Mouse (Mus musculus) spleen, postnatal 4 days (tissue): ENCODE data around the gene Tagln2.

Experiments used
- DNase-seq, 2 experiments: peaks; one replicate each; pipeline ENCODE4 v3.0.0; 2022; ENCODE audit warnings: low spot score in 2 of 2

Gene Tagln2

DNA sequence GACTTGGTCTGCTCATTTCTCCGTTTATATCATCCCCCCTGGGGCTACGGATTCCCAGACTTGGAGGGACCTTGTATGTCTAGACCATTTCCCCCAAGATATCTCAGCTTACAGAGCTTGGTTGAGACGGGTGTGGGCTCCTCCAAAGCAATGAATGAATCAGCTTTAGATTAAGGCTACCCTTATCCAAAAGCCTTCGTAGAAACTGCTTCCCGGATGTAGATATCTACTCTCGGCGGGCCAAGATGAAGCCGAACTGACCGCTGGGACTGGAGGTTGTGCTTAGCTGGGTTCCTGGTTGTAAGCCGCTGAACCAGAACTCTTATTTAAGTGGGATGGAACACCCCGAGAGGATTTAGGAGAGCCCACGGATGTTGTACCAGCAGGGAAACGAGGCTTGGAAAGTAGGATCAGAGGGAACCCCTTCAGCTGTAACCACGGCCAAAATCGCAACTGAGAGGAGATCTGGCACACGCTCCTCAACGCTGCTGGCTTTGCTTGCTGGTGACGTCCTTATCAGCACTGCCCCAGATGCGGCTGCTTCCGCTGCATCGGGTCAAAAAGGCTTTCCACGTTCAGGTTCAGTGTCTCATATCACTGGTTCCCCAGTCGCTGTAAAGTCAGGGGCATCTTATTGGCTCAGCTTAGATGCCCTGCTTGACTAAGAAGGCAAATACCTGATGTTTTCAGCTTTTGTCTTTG lies 26.7 kb downstream of the Tagln2 start:
- DNase-seq, result no peak

DNA sequence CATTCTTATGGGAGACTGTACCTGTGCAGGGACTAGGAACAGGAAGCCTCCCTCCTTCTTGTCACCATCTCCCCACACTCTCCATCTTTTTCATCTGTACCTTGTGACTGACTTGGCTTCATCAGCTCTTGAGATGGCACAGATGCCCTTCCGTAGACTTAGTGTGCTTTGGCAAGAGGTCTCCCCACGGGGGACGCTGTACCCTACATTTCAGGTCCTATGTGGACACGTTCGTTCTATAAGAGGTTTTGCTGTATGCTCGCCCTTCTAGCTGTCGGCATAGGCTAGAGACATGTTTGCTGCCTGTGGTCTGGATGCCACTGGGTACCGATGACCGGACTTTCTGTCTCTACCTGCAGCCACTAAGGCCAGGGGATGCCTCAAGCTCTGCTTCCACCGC lies 27.6 kb downstream of the Tagln2 start:
- DNase-seq, result no peak

DNA sequence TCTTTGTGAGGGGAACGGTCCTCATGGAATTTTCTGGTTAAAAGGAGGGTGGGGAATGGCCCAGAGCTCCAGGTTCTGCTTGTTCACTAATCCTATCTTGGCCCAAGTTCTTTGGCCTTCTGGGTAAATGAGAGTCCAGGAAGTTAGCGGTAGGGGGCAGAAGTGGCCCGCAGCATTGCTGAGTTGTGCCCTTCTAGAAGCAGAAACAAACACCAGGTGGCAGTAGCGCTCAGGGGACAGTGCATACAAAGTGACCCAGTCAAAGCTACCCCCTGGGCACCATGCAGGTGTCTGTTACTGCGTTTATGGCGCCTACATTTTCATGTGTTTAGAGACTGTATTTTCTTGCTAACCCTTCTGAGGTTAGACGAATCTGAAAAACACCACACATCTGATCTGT lies 28.9 kb downstream of the Tagln2 start:
- peak; percentile 85 to 92 for DNase-seq

DNA sequence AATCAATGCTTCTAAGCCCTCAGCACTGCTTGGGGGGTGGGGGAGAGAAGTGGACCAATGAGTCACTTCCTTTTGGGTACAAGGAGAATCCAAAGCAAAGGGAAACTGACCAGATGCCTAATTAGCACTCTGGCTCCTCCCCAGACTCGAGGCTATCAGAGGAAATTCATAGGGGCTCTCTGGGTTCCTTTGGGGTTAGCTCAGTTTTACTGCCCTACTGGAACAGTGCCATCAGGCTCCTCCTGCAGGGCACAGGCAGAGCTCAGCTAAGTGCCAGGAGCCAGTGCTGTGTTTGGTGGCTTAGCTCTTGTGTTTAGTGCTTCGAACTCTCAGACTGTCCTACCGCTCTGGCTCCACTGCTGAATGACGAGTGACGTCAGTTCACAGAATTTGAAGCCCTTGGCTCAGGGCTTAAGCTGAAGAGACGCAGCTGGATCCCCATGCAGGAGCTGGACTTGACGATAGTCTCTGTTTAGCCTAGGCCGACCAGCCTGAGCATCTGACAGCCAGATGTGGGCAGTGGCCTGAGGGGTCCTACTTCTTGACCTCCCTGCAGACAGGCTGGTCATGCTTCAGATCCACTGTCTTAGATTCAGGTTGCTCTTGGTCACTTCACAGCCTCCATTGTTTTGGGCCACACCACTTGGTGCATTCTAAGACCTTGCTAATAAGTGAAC lies 30.8 kb downstream of the Tagln2 start:
- DNase-seq, result no peak

DNA sequence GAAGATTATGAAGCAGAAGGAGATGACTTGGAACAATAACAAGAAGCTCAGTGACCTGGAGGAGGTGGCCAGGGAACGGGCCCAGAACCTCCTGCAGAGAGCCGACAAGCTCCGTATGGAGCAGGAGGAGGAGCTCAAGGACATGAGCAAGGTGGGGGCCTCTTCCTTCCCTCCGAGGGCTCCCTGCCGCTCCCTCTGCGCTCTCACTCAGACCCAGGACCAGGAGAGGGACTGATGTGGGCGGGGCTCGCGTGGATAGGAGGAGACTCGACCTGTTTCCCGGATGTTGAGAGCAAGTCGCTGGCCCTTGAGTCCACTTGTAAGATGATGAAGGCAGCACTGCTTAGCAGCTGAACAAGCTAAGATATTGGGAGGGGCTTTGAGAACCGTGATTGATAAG lies 32.7 kb downstream of the Tagln2 start:
- DNase-seq, result no peak

DNA sequence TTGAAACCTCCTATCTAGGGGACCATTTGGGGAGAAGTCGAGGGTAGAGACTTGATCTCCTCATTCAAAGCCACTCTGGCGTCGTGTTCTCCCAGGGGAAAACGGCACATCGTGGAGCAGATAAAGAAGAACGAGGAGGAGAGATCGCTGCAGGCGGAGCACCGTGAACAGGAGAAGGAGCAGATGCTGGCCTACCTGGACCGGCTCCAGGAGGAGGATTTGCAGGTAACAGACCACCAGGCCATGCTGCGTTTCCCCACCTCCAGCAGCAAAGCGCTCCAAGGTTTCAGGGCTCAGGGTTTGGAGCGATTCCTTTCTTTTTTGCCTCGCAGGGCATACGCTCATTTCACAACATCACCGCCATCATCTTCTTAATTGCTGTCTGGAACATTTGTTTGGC lies 35.3 kb downstream of the Tagln2 start:
- no peak for DNase-seq

DNA sequence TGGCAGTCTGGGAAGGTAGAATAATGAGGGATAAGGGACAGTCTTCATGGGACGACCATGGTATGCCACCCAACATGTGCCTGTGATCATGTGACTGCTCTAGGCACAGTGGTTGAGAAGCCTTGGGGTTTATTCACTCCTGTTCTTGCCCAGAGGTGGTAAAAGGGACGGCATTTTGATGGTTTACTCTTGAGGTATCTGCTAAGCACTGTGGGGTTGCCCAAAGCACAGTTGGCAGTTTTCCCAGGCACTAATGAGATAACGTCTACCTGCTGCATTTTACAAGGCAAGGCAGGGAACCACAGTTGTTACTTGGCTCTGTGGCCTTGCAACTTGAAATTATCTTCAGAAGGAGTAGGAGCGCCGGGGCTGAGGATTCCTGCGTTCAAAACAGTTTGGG lies 40.0 kb downstream of the Tagln2 start:
- no peak for DNase-seq

DNA sequence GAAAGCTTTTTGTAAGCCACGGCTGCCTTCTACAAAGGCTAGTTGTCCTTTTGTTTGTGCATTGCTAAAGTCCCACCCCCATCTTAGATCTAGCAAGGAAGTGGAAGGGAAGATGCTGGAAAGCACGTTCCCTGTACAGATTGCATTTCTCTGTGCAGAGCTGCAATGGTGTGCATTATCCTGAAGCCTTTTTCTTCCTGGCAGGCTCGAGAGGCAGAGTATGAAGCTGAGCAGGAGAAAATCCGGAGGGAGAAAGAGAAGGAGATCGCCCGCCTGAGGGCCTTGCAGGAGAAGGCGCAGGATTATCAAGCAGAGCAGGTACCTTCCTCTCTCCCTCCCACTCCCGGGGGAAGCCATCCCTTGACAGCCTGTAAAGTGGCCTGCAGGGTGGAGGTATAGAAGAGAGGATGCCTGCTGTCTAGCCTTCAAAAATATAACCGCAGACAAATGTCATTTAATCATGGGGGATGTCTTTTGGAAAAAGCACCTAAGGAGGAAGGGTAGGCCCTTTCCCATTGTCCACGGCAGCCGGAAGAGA lies 40.5 kb downstream of the Tagln2 start:
- DNase-seq, result no peak

DNA sequence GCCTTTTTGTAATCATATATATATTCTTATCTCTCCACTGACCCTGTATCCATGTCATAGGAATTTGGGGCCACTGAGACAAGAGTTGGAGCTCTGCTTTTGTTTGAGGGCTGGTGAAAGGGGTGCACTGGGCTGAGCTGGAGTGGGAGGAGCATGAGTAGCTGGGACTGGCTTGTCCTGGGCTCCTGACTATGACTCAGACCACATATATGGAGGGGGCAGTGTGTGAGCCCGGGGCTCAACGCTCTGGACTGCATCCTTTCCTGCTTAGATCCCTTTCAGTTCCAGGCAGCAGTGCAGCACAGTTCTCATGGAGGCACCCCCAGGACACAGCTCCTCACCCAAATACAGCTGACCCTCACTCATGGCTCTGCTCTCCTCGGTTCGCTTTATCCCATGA lies 46.2 kb downstream of the Tagln2 start:
- no peak for DNase-seq

DNA sequence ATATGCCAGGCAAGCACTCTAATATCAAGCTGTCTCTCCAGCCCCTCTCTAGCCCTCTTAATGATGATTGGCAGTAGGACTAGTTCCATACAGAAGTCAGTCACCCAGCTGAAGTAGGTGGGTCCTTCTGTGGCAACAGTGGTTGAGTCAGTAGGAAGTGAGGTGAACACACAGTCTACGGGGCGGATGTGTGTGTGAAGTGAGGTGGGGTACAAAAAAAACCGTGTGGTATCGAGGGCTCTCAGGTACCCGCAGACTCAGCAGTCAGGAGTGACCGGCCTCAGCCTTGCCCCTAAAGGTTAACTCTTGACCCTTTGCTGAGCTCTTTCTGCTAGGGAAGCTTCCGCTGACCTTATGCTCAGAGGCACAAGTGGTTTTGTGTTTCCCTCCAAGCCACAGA lies 48.7 kb downstream of the Tagln2 start:
- no peak for DNase-seq

DNA sequence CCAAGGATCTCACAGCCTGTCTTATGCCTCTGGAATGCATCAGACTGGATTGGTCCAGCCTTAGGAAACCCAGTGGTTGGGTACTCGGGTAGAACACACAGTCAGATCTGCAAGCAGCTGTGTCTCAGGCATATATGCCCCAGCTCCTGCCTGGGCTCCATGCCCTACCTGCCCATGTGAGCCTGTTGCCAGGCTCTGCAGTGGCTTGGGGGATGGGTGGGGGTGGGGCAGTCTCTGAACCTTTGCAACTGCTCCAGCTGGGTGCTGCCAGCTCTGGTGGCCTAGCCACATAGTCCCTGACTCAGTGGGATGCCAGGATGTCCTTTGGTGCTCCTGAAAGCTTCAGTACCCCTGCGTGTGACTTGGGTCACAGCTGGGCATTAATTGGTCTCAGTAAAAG lies 49.5 kb downstream of the Tagln2 start:
- no peak for DNase-seq

DNA sequence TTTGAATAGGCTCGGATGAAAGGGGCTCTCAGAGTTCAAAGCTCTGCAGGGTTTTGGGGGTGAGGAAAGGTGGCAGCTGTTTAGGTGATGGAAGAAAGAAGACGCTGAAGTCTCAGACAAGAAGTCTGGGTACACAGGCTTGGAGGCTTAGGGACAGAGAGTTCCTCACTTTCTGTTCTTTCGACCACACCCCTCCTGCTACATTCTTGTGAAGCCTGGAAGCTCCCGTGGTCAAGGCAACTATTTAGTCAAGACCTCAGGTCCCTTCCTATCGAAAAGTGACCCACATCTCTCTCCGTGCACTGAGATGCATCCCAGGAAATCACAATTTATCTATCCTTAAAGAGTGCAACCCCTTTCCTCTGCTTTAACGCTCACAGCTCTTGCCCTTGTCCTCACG lies 49.9 kb downstream of the Tagln2 start:
- no peak for DNase-seq

DNA sequence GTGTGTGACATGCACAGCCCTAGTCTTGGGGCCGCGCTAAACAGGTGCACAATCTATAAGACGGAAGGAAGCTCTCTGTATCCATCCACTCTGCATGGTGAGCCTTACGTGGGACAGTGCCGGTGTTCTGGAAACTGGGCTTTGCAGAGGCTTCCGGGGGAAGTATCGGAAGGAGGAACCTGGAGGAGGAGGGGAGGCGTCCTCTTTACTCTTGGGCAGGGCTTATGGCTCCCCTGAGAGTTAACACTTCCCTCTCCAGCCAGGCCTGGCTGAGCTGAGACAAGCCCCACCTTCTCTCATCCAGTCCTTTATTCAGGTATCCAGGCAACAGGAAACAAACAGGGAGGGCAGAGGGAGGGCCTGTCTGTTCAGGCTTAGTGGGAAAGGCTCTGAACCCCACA lies 50.7 kb downstream of the Tagln2 start:
- peak; percentile 54 to 73 for DNase-seq

DNA sequence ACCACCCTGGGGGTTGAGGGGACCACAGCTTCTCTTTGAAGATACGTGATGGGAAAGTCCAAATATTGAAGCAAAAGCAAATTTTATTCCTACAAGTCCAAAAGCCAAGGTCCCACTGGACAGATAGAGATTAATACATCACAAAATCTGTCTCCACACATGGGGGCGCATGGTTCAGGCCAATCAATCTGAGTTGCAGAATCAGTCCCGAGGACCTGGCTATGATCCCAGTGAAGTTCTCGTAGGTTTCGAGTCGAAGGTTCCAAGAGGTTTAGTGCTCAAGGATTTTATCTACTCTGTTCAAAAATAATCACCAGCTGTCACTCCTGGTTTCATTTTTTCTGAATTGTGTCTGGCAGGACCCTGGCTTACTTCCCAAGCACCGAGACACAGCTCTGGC lies 51.2 kb downstream of the Tagln2 start:
- DNase-seq, result no peak

DNA sequence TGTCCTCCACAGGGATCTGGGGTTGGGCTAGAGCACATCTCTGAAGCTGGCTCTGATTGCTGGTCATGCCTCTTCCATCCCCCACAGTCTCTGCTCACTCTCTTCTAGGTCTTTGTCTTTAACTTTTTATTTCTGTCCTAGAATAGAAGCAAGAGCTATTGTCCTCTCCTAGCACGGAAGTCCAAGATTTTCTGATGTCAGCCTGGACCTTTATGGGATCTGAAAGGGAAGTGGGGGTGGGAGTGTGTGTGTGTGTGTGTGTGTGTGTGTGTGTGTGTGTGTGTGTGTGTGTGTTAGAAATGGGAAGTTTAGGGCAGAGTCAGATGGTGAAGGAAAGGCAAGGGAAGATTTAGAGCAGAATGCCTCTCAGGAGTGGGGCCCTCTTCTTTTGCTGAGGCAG lies 52.8 kb downstream of the Tagln2 start:
- no peak for DNase-seq

DNA sequence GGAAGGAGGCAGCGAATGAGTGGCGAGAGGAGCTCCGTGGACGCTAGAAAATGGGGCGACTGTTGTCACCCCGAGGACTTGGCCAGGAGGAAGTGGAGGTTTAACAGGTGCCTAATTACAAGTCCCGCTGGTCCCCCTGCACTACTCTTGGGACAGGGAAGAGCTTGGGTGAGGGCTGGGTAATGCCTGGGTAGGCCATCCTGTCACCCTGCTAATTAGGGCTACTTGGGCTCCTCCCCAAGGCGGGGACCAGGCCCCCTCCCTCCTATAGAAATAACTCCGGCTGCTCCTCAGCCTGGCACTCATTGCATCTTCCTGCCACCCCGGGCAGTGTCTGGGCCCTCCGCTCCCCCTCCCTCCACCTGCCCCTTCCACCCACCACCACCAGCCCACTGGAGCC lies 55.8 kb downstream of the Tagln2 start, which contains the start of gene Vsig8:
TSS of gene Vsig8 (plus strand) at position 301 of the 400 bp plus-strand sequence.
- DNase-seq, result no peak
